Mouse (Mus musculus): Measurements from ENCODE around the gene Kcnq1. TPM values are rescaled to one million over a fixed set of nuclear protein-coding genes. Genes with fewer than 3 reads are reported as not detected.

Kcnq1 gene
- polyA plus RNA-seq, 1 experiment = 0.79 TPM

DNA sequence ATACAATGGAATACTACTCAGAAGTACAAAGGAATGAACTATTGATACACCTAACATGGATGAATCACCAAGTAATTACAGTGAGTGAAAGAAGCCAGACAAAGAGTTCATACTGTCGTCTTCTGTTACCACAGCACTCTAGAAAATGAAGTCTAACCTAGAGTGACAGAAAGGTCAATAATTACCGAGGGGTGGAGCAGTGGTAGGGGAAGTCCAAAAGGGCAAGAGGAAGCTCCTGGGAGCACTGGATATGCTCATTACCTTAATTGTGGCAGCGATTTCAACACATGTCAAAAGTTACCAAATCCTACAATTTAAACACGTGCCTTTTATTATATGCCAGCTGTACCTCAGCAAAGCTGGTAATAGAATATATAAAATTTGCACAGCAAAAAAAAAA is 100.9 kb downstream of the Kcnq1 start:
- H3K4me1 ChIP-seq (ENCODE audit: control insufficient read depth, insufficient read depth, low read length) = no peaks in the 10 kb centered on the region
- no peak overlapping the region for H3K27ac ChIP-seq (ENCODE audit: insufficient read depth, low read length)
- no peak overlapping the region for H3K4me3 ChIP-seq (ENCODE audit: insufficient read depth, low read length)
- TF ChIP-seq POLR2A (IDR thresholded peaks at IDR 0.05; ENCODE audit: extremely low read depth, insufficient read depth, low read length) = no peak
- TF ChIP-seq CTCF (IDR thresholded peaks at IDR 0.05; ENCODE audit: extremely low read depth, insufficient read depth, low read length) = no peak

- Histone ChIP-seq H3K4me3 (ENCODE audit: insufficient read depth, low read length) (no peak overlapping the region), H3K27ac (ENCODE audit: insufficient read depth, low read length) (no peak overlapping the region), H3K4me1 (ENCODE audit: control insufficient read depth, insufficient read depth, low read length) (no peaks in the 10 kb centered on the region)
- TF ChIP-seq CTCF (IDR thresholded peaks at IDR 0.05; ENCODE audit: extremely low read depth, insufficient read depth, low read length) (no peak), POLR2A (IDR thresholded peaks at IDR 0.05; ENCODE audit: extremely low read depth, insufficient read depth, low read length) (no peak)
Observed at GRCm38 (mm10) chr7:143210796-143211195, 104.6 kb downstream of the Kcnq1 start.

DNA sequence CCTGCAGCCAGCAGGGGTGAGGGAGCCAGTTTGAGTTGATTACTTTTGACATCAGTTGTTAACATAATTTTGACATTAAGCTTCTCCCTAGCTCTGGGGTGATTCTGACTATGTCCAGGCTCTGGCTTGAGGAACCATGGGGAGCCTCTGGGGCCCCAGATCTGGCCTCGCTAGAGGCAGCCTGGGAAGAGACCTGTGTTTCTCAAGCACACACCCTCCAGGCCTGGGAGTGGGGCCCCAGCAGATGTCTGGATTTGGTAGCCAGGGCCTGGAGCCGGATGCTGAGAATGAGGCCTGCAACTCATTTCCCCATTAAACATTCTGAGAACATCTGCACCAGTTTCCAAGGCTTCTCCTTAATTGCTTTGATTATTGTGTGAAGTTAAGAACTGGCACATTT is 145.0 kb downstream of the Kcnq1 start:
- no peak overlapping the region for H3K4me3 ChIP-seq (ENCODE audit: insufficient read depth, low read length)
- H3K27ac ChIP-seq (ENCODE audit: insufficient read depth, low read length) = no peak overlapping the region
- no peaks in the 10 kb centered on the region for H3K4me1 ChIP-seq (ENCODE audit: control insufficient read depth, insufficient read depth, low read length)
- TF ChIP-seq CTCF (IDR thresholded peaks at IDR 0.05; ENCODE audit: extremely low read depth, insufficient read depth, low read length) = no peak
- TF ChIP-seq POLR2A (IDR thresholded peaks at IDR 0.05; ENCODE audit: extremely low read depth, insufficient read depth, low read length) = no peak

GRCm38 (mm10) chr7:143253126-143253871 is 147.1 kb downstream of the Kcnq1 start:
- no peaks in the 10 kb centered on the region for H3K4me1 ChIP-seq (ENCODE audit: control insufficient read depth, insufficient read depth, low read length)
- no peak overlapping the region for H3K27ac ChIP-seq (ENCODE audit: insufficient read depth, low read length)
- H3K4me3 ChIP-seq (ENCODE audit: insufficient read depth, low read length) = no peak overlapping the region
- no peak for TF ChIP-seq CTCF (IDR thresholded peaks at IDR 0.05; ENCODE audit: extremely low read depth, insufficient read depth, low read length)
- no peak for TF ChIP-seq POLR2A (IDR thresholded peaks at IDR 0.05; ENCODE audit: extremely low read depth, insufficient read depth, low read length)

DNA sequence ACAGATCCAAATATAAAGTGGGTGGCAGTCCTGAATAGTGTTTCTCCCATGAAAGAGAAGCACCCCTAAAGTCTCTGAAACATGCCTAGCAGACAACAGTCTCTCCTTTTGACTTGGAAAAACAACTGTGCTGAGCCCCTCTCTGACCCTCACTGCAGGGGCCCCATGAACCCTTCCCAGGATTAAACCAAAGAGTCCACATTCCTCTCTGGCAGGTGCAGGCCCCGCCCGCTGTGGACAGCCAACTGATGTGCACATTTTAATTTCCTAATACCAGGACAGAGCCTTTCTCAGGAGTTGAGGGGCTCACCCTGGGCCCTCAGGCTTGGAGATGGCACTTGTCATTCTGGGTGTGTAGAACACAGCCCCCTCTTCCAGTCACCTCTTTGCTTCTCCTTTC is 148.7 kb downstream of the Kcnq1 start:
- Histone ChIP-seq H3K4me3 (ENCODE audit: insufficient read depth, low read length) (no peak overlapping the region), H3K27ac (ENCODE audit: insufficient read depth, low read length) (no peak overlapping the region), H3K4me1 (ENCODE audit: control insufficient read depth, insufficient read depth, low read length) (no peaks in the 10 kb centered on the region)
- TF ChIP-seq CTCF (IDR thresholded peaks at IDR 0.05; ENCODE audit: extremely low read depth, insufficient read depth, low read length) = no peak
- no peak for TF ChIP-seq POLR2A (IDR thresholded peaks at IDR 0.05; ENCODE audit: extremely low read depth, insufficient read depth, low read length)

DNA sequence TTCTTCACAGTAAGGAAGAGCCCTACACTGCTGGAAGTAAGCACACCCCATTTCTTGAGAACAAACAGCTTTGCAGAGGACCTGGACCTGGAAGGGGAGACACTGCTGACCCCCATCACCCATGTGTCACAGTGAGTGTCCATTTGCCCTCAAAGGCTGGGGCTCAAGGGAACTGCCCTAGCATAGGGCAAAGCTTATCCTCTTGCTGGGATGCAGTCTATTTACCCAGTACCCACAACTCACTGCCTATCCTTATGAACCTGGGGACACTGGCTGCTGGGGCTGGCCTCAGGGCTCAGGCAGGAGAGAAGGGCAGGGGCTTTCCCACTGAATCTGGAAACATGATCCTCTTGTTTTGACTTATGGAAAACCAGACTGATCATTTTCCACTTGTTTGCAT is 155.1 kb downstream of the Kcnq1 start:
- H3K27ac ChIP-seq (ENCODE audit: insufficient read depth, low read length) = no peak overlapping the region
- no peak overlapping the region for H3K4me3 ChIP-seq (ENCODE audit: insufficient read depth, low read length)
- 0 out of 2 replicates have a peak, but pooled peaks cover 3% of the 10 kb centered on the region for H3K4me1 ChIP-seq (ENCODE audit: control insufficient read depth, insufficient read depth, low read length)
- TF ChIP-seq POLR2A (IDR thresholded peaks at IDR 0.05; ENCODE audit: extremely low read depth, insufficient read depth, low read length) (no peak), CTCF (IDR thresholded peaks at IDR 0.05; ENCODE audit: extremely low read depth, insufficient read depth, low read length) (no peak)

DNA sequence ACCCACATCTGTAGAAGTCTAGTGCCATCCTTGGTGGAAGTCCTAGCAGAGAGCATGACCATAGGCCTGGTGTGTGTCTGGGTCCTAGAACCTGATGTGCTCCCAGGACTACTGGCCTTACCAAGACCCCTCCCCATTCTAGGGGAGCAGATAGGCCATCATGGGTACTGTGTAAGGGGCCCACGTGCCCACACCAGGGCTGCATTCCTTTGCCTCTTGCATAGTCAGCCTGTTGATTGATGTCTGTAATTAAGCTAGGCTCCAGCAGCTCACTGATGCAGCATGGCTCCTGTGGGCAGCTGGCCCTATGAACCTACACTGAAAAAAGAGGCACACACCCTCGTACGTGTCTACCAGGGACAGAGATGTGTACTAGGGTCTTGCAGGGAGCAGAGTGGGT is 157.4 kb downstream of the Kcnq1 start:
- H3K27ac ChIP-seq (ENCODE audit: insufficient read depth, low read length) = no peak overlapping the region
- no peak overlapping the region for H3K4me3 ChIP-seq (ENCODE audit: insufficient read depth, low read length)
- 0 out of 2 replicates have a peak, but pooled peaks cover 3% of the 10 kb centered on the region for H3K4me1 ChIP-seq (ENCODE audit: control insufficient read depth, insufficient read depth, low read length)
- no peak for TF ChIP-seq POLR2A (IDR thresholded peaks at IDR 0.05; ENCODE audit: extremely low read depth, insufficient read depth, low read length)
- no peak for TF ChIP-seq CTCF (IDR thresholded peaks at IDR 0.05; ENCODE audit: extremely low read depth, insufficient read depth, low read length)

GRCm38 (mm10) chr7:143263966-143264365 is 157.8 kb downstream of the Kcnq1 start:
- no peak for TF ChIP-seq POLR2A (IDR thresholded peaks at IDR 0.05; ENCODE audit: extremely low read depth, insufficient read depth, low read length)
- TF ChIP-seq CTCF (IDR thresholded peaks at IDR 0.05; ENCODE audit: extremely low read depth, insufficient read depth, low read length) = no peak
- H3K4me3 ChIP-seq (ENCODE audit: insufficient read depth, low read length) = no peak overlapping the region
- 0 out of 2 replicates have a peak, but pooled peaks cover 3% of the 10 kb centered on the region for H3K4me1 ChIP-seq (ENCODE audit: control insufficient read depth, insufficient read depth, low read length)
- H3K27ac ChIP-seq (ENCODE audit: insufficient read depth, low read length) = no peak overlapping the region

GRCm38 (mm10) chr7:143265386-143265785 is 159.2 kb downstream of the Kcnq1 start:
- H3K4me3 ChIP-seq (ENCODE audit: insufficient read depth, low read length) = no peak overlapping the region
- H3K4me1 ChIP-seq (ENCODE audit: control insufficient read depth, insufficient read depth, low read length) = 0 out of 2 replicates have a peak, but pooled peaks cover 3% of the 10 kb centered on the region
- no peak overlapping the region for H3K27ac ChIP-seq (ENCODE audit: insufficient read depth, low read length)
- TF ChIP-seq POLR2A (IDR thresholded peaks at IDR 0.05; ENCODE audit: extremely low read depth, insufficient read depth, low read length) (no peak), CTCF (IDR thresholded peaks at IDR 0.05; ENCODE audit: extremely low read depth, insufficient read depth, low read length) (no peak)

GRCm38 (mm10) chr7:143265829-143266438 is 159.8 kb downstream of the Kcnq1 start:
- no peak overlapping the region for H3K4me3 ChIP-seq (ENCODE audit: insufficient read depth, low read length)
- no peak overlapping the region for H3K27ac ChIP-seq (ENCODE audit: insufficient read depth, low read length)
- 0 out of 2 replicates have a peak, but pooled peaks cover 3% of the 10 kb centered on the region for H3K4me1 ChIP-seq (ENCODE audit: control insufficient read depth, insufficient read depth, low read length)
- TF ChIP-seq CTCF (IDR thresholded peaks at IDR 0.05; ENCODE audit: extremely low read depth, insufficient read depth, low read length) = no peak
- TF ChIP-seq POLR2A (IDR thresholded peaks at IDR 0.05; ENCODE audit: extremely low read depth, insufficient read depth, low read length) = no peak
